Mouse (Mus musculus) layer of hippocampus, postnatal 36 days (tissue): ENCODE measurements around the gene Bex6. TPM values are rescaled to one million over a fixed set of nuclear protein-coding genes. Genes with fewer than 3 reads are reported as not detected.

Source experiments
- DNase-seq, 2 experiments: peaks; one replicate each; pipeline ENCODE4 v3.0.0; 2022
- total RNA-seq, 2 experiments: library from RNA; stranded (reverse); gene quantifications; 2 replicates each; pipeline ENCODE4 v1.2.3; 2021

Gene Bex6
- total RNA-seq, result not detected

DNA sequence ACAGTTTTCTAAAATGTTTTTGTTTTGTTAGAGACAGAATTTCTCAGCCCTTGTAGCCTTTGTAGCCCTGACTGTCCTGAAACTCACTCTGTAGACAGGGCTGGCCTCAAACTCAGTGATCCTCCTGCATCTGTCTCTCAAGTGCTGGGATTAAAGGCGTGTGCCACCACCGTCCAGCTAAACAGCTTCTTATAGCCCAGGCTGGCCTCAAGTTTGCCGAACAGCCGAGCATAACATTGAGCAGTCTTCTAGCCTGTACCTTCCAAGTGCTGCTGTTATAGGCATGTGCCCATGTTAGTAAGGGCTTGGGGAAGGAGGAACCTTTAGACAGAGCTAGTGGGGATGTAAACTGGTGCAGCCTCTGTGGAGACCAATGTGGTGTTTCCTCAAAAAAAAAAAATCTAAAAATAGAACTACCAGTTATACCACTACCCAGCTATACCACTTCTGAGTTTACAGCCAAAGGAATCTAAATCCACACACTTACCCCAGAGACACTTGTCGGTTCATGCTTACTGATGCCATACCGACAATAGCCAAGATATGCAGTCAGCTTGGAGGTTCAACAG is at the start of gene Bex6:
Bex6 (plus strand) TSS at position 491 of the 569 bp plus-strand sequence.
- DNase-seq, result no peak

DNA sequence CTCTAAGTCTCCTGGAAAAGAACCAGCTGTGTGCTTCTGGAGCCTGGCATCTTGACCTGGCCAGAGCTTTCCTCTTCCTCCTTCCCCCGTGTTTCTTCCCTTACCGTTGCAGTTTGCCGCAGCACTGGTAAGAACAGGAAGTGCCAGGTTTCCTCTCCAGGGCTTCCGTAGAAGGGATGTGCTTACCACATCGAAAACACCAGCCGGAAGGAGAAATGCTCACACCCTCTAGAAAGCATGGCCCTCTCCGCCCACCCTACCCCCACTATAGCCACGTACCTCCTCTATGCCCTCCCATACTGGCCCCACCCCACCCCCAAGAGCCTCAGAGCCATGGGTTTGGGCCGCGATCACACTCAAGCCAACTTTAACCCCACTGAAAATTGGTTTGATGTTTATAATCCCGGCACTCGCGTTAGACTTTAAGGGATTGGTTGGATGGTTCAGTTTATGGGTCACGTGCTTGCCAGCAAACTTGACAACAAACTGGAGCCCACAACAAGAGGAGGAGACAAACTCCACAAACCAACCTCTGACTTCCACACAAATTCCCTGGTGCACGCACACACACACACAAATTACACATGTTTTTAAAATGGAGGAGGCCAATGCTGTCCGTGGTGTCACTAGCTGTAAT is 49.3 kb upstream of the Bex6 start:
- no peak for DNase-seq

DNA sequence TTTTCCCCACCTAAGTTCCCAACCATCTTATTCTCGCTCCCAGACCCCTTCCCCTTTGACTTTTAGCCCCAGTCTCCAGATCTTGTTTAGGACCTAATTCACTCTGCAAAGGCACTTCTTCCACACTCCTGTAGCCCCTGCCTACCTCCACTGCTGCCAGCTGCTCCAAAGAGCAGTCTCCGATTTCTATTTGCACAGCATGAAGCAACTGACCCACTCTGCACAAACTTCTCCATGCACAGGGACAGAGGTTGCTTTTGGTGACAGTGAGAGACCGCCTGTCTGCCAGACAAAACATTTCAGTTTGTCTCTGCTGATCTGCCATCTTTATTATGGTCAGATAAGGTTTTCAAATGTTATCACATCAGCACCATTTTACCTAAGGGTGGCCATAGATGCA is 46.5 kb upstream of the Bex6 start:
- DNase-seq, result no peak

DNA sequence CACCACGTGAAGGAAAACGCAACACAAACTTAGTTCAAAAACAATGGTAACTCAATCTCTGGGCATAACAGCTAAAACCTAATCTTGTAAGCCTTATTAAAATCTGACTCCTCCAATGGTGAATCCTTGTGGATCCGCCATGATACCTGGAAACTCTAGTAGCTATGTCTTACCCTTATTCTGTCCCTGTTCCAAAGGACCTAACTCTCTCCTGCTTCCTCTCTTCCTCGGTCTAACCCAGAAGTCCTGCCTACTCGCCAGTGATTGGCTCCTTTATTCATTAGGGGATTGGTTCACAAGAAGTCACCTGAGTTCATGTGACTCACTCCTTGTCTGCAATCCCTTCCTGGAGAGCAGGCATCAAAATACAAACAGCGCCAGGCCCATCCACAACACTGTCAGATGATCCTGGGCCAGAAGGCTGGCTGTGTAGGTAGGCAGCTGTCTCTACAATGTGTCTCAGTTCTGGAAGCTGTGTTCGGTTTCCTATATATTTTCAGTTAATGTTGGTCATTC is 43.7 kb upstream of the Bex6 start:
- DNase-seq, result no peak

DNA sequence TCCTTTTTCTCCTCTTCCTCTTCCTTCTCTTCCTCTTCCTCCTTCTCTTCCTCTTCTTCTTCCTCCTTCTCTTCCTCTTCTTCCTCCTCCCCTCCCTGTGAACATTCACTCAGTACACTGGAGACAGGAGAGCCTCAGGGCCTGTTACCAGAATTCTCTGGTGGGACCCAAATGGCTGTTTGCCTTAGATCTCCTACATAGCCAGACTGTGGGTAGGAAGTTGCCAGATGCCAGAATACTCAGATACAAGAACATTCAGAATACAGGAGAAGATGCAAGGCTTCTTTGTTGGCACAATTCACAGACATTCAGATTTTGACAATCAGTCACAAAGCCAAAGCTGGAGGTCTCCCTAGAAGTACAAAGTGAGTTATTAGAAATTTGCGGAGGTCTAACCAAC is 40.7 kb upstream of the Bex6 start:
- peak; percentile 23 to 24 for DNase-seq

DNA sequence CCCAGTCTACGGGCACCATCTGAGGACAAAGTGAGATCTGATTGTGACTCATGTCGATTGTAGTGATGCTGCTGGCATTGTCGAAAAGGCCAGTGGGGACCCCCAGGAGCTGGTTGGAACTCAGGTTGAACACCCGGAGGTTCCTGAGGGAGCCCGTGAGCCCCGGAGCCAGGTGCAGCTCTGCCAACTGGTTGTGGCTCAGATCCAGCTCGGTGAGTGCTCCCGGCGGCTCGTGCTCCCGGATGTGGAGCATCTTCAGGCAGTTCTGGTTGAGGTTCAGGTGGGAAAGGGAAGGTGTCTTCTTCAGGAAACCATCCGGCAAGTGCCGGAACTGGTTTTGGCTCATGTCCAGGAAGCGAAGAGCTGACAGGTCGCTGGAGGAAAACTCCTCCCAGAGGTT is 35.9 kb upstream of the Bex6 start:
- DNase-seq, result no peak

DNA sequence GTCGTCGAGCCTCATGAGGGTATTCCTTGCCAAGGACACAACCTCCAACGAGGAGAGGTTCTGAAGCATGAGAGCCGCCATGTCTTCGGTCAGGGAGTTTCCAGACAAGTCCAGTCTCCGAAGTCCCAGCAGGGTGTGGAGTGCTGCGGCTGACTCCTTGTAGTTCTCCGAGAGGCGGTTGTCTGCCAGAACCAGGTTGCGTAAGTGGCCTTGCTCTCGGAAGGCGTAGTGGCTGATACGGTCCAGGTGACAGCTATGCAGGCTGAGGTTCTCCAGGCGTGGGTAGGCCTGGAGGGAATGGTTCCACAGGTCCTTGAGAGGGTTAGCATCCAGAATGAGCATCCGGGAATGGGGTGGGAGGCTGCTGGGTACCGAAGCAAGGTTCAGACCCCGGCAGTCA is 35.0 kb upstream of the Bex6 start:
- no peak for DNase-seq

DNA sequence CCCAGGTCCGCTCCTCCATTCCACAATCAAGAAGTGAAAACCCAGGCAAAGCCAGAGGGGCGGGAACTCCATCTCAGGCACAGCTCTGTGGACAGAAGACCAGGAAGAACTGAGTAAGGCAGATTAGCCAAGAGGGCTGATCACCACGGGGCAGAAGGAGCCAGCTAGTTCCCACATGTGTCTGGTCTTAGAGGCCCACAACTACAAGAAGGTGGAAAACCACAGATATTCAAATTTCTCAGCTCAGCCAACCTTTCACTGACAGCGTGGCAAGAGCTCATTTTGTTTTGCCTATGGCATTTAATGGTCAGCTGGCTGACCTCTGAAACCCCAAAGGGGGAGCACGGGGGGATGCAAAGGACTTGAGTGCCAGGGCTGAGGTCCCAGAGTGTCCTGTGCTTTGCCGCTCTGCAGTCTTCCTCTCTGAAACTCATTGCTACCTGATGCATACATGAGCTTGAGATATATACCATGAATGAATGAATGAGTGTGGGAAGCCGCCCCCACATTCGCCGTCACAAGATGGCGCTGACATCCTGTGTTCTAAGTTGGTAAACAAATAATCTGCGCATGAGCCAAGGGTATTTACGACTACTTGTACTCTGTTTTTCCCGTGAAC is 31.9 kb upstream of the Bex6 start:
- no peak for DNase-seq

DNA sequence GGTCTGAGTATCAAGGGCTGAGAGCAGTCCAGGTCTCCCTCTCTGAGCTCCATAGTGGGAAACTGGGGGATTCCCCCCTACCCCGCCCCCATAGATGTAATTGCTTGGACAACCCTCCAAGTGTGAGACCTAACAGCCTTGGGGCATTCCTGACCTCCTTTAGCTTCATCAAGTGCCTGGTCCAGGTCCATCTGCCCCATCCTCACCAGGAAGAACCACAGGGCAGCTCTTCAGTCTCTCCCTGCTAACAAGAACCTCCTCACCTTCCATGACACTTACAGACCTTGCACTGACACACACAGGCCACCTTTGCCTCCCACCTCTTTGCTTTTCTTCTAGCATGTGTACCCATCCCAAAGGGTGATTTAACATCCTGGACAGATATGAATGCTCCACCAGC is 25.6 kb upstream of the Bex6 start:
- no peak for DNase-seq

DNA sequence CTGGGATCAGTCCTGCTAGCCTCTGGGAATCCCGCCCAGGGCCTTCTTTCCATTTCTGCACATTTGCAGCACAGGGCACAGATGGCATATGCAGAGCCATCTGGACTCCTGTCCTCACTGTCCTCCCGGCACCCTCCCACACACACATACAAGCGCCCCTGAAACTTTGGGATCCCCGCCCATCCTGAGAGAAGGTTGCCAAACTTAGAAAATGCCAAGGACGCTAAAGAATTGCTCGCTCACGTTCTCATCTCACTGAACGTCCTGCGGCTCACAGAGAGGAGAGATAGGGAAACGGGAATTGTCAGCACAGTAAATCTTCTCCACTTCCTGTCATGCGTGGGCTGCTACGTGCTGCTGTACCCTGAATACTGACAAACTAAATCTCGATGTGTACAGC is 25.2 kb upstream of the Bex6 start:
- DNase-seq, result peak; percentile 72 to 76

DNA sequence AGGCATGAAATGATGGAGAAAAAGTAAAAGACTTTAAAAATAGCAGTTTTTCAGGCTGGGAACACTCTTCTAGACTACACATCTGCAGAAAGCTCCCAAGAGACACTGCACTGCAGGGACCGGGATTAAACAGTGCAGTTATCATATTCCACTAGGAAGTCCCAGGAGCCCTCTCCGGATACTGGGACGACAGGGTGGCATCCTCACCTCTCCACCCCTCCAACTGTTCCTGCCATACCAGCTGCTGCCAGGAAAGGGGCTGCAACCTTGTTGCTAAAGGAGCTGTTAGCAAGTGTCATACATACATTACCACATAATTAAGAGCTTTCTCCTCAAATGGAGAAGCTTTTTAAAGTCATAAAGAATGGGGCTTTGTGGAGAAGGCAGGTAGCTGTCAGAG is 22.9 kb upstream of the Bex6 start:
- no peak for DNase-seq

DNA sequence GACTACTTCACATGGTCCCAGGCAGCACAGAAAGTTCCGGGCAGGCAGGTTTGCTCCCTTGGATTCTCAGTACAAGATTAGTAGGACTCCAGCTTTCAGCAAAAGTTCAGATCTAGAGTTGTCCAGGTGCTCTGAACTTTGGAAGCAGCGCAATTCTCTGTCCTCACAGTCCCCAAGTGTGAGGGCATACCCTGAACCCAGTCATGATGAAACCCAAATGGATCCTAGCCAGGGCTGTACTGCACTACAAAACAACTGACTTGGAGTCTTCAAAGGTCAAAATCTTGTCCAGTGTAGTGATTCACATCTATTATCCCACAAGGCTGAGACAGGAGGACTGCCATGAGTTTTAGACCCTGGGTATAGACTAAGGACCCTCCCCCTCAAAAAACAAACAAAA is 22.3 kb upstream of the Bex6 start:
- DNase-seq, result no peak

DNA sequence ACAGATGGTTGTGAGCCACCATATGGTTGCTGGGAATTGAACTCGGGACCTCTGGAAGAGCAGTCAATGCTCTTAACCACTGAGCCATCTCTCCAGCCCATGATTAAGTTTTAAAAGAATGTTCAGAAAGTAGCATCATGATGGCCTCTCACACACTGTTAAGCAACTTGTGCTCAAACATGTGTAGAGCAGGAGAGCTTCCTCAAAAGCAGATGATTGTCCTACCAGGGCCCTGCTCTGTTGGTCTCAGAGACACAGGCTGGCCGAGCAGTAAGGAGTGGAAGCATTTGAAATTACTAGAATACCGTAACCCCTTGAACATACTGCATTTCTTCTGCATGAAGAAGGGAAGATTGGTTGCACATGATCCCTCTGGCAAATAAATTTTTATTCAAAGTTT is 20.7 kb upstream of the Bex6 start:
- DNase-seq, result no peak

DNA sequence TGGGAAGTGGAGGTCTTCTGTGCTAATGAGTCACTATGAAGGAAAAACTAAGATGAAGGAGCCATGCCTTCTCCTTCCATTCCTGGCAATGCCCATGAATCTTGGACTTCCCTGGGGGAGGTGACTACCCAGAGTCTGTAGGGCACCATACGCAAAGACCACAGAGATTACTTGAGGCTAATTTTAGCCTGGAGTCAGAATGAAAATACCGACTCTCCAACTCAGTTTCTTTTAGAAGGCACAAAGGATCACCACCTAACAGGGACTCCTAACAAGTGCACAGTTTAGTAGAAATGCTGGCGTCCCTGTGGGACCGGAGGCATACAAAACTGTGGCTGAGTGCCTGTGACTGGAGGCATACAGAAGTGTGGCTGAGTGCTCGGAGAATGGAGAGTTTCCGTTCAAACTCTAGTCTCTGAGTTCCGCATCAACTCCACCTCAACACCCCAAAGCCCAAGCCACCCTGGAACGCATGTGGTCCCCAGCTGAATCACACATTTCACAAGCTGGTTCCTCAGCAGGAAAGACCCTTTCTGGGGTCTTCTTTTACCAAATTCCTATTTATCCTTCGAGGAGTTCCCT is 18.8 kb upstream of the Bex6 start:
- DNase-seq, result no peak

DNA sequence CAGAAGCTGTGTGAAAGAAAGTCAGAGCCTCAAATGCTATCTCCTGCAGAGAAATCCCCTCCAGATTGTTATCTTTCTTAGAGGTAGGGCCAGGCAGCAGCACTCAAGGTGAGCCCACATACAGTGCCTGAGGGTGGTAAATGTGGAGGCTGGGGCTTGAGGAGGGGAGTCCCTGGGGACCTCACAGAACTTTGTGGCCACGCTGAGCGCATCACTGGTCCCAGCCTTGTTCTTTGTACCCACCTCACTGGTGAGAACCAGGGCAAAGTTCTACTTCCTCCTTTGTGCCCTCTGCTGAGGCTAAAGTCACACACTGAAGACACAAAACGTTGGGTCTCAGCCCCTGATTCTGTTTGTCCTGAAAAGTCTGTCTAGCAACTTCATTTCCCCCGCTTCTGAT is 16.2 kb upstream of the Bex6 start:
- no peak for DNase-seq

DNA sequence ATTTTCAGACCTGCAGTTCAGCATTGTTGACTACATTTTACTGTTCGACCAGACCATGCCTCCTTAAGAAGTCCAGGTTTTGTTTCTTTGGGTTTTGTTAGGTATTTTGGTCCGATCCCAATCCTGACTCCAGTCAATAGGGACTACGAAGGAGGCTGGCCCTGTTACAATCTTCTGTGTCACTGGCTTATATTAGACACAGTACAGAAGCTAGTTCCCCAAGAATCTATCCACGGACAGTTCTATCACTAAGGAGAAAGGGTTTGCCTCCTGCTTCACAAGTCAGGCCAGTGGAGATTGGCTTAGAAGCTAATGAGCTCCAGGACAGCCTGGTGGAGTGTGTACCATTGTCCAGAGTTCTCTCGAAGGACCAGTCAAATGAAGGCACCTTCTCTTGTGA is 15.7 kb upstream of the Bex6 start:
- DNase-seq, result no peak

DNA sequence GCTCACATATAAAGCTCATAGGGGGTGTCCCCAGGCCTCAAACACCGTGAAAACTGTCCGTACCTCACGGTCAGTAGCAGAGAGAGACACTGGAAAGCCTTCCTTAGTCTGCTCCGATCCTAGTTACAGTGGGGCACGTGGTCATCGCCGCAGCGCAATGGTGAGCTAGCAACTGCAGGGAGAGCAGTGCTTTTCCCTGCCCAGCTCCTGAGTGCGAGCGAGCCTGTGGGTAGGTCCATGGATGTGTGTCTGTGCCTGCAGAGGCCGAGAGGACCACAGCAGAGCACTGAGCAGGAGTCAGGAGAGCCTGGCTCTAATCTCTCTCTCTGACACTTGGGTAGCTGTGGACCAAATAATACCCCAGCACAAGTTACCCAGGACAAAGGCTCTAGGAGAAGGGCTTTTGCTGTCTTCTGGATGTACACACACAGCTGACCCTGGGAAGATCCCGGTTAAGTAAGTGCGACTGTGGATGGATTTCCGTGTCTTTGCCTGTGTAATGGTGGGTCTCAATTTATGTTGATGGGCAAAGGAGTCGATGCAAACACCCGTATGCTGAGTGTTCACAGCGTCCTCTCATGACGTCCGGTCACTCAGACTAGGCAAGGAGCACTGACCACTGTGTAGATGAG is 15.1 kb upstream of the Bex6 start:
- no peak for DNase-seq

DNA sequence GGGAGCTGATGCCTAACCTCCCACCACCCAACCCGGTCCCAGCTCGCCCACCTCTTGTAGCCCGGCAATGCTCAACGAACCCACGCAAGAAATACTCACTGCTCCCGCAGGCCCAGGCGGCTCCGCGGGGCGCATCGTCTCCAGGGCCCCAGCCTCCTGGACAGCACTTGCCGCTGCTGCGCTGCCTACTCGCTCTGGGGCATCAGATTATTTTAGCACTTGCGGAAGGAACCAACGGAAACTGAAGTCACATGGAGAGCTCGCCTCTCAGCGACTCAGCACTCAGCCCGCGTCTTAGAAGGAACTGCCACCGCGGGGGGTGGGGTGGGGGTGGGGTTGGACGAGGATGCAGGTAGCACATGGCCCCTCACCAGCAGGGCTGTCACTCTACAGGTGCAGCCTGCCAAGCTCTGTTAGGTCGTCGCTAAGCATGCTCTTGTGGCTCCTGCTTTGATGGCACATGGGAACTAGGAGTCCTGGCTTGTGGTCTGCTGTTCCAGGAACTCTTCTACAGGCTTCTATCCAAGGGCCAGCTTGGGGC is 14.3 kb upstream of the Bex6 start, which contains the start of gene Nrros:
Nrros (minus strand) TSS at position 314 of the 541 bp plus-strand sequence.
- peak in 1 of 2 experiments; percentile 47 for DNase-seq

DNA sequence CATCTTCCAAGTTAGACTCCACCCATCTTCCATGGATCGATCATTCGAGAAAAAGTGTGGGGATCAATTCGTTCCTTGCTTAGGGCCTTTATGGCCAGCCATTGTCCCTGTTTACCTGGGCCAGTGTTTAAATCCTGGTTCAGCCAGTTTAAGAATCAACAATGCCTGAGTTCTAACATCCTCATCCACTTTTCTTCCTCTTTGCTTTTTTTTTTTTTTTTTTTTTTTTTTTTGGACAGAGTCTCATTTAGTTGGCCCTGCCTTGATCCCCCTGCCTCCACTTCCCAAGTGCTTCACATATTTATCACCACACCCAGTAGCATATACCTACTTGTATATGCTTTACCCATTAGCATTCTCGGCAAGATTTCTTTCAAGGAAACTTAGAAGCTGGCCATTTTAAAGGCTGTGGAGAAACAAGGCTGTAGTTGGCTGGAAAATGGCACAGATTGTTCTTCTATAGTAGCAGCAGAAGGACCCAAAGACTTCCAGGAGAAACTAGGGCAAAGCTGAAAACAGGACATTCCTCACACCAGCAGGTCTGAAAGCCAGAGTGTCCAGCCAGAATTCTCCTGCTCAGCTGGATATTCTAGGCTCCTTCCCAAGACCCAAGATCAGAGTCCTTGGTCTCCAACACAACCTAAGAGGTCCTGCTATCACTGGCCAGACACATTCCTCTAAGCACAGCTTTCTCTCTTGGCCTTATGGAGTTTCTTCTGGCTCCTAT is 11.6 kb upstream of the Bex6 start:
- DNase-seq, result no peak

DNA sequence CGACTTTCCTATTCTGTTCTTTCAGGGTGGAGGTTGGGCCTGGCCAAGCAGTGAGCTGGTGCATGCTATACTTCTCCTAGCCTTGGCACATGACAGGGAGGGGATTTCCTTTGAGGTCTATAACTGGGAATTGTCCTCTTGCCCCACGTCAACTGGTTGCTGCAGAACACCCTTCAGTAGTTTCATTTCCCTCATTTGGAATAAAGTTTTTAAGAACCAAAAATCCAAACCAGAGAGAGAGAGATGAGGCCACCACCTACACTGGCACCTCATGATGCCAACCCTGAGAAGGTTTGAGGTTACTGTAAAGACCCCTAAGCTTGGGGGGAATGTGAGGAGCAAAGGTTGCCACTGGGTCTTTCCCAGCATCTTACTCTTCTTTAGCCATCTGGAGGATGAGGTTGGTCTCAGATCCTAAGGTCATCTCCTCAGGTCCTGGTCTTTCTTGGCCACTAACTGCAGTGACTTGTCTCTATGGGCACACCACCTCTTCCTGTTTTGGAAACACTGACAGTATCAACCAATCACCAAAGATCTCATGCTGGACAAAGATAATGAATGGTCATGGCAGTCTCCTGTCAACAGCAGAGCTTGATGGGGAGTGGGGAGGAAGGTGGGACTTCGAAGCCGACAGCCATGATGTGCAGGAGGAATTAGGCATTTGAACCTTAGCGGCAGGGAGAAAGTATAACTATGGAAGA is 8.4 kb upstream of the Bex6 start:
- no peak for DNase-seq

DNA sequence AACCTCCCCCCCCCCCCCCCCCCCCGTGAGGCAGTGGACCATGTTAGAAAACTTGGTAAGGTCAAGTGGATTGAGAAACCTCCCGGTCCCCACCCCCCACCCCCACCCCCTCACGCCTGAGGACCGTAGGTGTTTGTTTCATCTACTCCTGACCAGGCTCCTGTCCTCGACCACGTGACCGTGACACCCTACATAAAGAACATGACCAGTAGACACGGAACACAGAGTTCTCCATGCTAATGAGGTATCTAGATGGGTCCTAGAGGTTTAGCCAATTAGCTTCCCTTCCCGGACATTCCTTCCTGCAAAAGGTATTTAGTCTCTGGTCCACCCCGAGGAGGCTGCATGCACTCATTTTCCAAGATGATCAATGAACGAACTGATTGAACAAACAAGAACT is 6.2 kb upstream of the Bex6 start:
- no peak for DNase-seq
